Mouse (Mus musculus) brain, embryonic 14.5 days (tissue): ENCODE measurements at regions not wholly inside any gene's neighbourhood (a gene's known extent, or its start where the extent isn't known, plus 50 kb on each side); places are given as distances from the start of the nearest gene placed in this dataset.
A peak's percentile ranks its signal among the peaks of the same experiment; 100 is the strongest.

Experiments
- DNase-seq: peaks from one replicate; pipeline ENCODE4 v3.0.0-alpha.2; 2011; ENCODE audit warnings: low read depth
- CTCF ChIP-seq: fragments of 200-500 bp; IDR thresholded peaks from 2 replicates; pipeline ENCODE4 v1.5.1; 2012; ENCODE audit warnings: inconsistent platforms, mild to moderate bottlenecking, moderate library complexity, borderline replicate concordance; ENCODE audit not compliant: insufficient read depth, insufficient read length; ENCODE audit errors: extremely low read depth
- POLR2A ChIP-seq: fragments of 200-500 bp; IDR thresholded peaks from 2 replicates; pipeline ENCODE4 v1.6.1; 2012; ENCODE audit warnings: mild to moderate bottlenecking, inconsistent platforms, borderline replicate concordance; ENCODE audit not compliant: poor library complexity, insufficient read depth, insufficient read length, severe bottlenecking; ENCODE audit errors: extremely low read depth

DNA sequence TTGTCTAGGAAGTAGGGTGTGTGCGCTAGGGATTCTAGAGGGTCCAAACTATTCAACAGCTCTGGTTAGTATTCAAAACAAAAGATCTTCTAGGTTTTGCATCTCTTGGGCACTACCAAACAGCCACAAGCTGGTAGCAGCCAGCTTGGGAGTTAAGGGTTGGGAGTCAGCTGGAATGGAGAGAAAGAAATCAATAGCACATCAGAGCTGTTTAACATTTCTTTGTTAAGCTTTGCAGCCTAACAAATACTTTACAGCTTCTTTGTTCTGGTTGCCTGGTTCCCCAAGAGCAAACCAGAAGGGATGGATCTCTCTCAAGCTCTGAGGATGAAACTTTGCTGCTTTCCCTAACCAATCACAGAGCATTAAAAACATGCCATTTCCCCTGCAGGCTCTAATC, 162.3 kb upstream of the Atp5g3 start:
- TF ChIP-seq CTCF (no peak), POLR2A (no peak)
- peak; percentile 26 for DNase-seq

DNA sequence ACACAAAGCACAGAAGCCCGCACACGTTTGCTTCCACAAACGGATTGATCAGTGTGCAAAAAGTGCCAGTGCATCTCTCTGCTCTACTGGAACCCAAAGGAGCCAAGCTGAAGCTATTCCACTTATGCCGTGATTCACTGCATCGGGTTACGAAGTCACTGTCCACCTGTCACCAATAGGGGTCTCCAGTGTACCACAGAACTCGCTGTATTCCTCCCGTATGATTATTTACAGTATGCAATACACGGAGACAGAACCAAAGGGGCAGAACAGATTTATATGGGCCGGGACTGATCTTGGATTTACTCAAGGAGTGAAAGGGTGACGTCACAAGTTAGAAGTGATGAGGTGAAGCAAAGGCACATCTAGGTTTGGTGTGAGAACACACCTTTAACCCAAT, 155.5 kb upstream of the Atp5g3 start:
- TF ChIP-seq CTCF: peak; percentile 88; the same call in 1 of the 2 replicates
- no peak for TF ChIP-seq POLR2A
- DNase-seq: peak; percentile 93

DNA sequence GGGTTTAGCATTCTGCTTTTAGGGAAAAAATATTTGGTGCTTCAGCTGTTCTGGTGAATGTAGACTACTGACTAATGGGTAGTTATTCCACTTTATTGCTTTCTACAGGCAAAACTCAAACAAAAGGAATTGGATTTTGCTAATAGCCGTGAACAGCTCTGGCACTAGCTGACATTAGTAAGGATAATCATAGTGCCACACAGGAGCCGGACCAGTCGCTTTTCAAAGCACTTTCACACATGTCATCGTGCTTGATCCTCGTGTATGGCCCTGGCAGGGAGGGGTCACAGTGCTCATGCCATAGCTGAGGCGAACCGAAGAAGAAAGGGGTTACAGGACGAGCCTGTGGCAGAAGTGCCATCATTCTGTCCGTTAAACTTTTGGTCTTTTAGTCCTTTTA, 153.2 kb upstream of the Atp5g3 start:
- TF ChIP-seq POLR2A (no peak), CTCF (no peak)
- peak; percentile 64 for DNase-seq

DNA sequence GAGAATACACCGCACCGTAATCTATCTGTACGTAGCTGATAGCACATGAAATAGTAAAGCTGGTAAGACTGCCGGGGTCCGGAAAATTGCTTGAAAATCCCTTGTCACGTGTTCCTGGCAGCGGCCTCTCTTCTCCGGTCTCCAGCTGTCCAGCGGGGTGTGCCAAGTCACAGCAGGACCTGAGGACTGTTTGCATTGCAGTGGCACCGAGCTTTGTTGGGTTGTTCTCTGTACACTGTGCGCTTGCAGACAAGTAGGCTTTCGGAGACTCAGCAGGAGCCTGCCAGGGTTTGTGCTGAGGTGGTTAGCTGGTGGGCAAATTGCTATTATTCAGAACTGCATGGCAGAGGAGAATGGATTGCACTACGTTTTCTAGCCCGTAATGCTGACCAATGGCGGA, 152.7 kb upstream of the Atp5g3 start:
- TF ChIP-seq POLR2A (no peak), CTCF (no peak)
- peak; percentile 97 for DNase-seq

DNA sequence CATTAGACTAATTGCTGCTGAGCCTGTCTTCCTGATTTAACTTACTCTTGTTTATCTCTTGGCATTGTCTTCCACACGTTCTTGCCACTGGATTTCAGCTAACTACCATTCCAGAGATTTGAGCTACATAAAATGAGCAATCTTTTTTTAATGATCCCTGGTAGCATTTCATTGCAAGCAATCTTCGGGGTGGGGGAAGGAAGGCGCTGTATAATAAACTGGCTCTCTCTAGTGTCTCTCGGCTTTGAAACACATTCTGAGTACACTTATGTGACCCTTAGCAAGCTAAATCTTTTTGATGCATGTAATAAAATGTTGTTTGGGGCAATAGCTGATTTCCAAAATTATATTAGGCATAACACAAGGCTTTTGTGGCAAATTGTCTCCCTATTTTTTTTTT, 152.2 kb upstream of the Atp5g3 start:
- TF ChIP-seq CTCF: no peak
- TF ChIP-seq POLR2A: no peak
- no peak for DNase-seq

DNA sequence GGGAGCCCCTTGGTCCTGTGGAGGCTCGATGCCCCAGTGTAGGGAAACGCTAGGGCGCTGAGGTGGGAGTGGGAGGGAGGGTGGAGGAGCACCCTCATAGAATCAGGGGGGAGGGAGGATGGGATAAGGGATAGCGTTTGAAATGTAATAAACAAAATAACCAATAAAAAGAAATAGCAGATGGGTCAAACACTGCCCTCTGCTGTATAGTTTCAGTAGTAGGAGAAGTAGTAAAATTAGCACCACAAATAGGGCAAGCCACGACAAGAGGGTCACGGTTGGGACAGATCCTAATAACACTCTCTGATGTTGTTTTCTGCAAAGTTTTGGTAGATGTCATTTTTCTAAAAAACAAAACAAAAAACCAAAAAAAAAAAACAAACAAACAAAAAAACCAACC, 131.3 kb upstream of the Atp5g3 start:
- TF ChIP-seq CTCF (no peak), POLR2A (no peak)
- DNase-seq: no peak

DNA sequence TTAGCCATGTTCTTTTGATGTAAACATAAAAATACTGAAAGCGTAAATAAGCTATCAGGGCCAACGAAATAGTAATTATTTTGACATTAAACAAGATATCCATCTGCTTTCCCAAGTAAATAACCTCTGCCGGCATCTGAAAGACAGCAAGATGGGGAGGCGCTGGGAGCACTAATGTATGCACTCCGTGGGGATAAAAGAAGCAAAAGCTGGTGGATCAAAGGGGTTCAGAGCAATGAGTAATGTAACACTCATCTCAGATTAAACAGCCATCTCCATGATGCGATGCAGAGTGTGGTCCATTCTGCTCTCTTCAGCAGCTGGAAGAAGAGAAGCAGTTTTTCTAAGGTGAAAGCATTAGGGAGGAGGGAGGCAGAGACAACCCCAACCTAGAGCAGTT, 128.5 kb upstream of the Atp5g3 start:
- no peak for TF ChIP-seq POLR2A
- no peak for TF ChIP-seq CTCF
- DNase-seq: peak; percentile 42

DNA sequence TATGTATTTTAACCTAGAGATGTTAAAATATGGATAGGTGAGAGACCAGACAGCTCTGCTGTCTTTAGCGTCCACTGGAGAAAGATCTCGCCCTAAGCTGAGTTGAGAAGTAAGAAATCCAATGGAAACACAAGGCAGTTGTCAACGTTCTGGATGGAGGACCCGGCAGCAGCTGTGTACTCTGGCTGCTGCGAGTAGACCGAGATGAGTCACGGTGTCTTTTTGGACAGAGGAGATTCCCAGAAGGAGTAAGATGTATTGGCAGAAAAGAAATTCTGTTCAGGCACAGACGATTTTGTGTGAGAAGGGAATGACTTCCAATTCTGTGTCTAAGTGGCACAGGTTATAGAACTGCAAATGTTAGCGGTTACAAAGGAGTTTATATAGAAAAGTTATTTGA, 124.9 kb upstream of the Atp5g3 start:
- DNase-seq: no peak
- TF ChIP-seq CTCF (no peak), POLR2A (no peak)

DNA sequence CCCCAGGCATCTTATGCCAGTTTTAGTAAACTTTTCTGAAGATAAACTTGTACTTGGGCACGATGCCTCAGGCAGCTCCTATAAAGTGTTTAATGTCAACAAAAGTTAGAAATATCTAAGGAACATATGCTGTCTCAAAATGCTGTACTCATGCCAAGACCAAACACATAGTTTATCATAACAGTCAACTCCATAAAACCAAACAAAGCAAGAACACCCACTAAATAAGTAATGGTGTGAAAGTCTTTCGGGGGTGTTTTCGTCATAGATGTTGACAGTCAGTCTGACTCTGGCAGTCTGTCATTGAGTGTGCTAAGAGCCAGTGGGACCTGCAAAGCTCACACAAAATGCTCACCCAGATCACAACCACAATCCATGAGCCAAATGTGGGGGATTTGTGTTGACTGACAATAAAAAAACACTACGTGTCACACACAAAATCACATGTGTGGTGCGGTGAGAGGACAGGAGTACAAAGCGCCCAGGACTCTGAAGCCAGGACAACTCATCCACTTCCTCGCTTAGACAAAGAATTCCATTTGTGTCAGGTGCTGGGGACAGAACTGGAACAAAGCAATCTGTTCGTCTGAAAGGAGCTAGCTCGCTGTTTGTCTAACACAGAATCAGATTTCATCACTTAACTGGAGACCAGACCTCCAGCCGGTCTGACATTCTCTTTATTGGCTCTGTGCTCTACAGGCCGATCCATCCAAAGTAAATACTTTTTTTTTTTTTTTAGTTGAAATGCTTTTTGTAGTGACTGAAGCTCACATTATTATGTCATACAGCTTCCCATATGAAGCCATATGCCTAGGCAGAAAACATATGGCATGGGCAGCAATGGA, 121.3 kb upstream of the Atp5g3 start:
- no peak for TF ChIP-seq POLR2A
- no peak for TF ChIP-seq CTCF
- DNase-seq: peak; percentile 28

DNA sequence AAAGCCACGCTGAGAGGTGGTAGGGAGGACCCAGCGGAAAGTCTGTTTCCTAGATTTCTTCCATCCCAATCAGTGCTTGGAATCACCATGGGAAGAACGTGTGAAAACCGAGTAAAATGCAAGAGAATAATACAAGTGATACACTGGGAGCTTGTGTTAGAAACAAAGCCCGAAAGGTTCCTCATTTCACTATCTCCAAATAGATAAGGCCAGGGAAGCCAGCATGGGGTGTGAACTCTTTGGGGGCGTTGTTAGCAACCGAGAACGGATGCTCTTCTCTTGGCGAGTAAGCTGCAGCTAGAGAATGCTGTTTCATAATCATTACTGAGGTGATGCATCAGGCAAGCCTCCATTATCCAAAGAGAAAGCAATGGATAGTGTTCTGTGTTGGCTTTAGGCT, 118.8 kb upstream of the Atp5g3 start:
- no peak for DNase-seq
- no peak for TF ChIP-seq CTCF
- no peak for TF ChIP-seq POLR2A

DNA sequence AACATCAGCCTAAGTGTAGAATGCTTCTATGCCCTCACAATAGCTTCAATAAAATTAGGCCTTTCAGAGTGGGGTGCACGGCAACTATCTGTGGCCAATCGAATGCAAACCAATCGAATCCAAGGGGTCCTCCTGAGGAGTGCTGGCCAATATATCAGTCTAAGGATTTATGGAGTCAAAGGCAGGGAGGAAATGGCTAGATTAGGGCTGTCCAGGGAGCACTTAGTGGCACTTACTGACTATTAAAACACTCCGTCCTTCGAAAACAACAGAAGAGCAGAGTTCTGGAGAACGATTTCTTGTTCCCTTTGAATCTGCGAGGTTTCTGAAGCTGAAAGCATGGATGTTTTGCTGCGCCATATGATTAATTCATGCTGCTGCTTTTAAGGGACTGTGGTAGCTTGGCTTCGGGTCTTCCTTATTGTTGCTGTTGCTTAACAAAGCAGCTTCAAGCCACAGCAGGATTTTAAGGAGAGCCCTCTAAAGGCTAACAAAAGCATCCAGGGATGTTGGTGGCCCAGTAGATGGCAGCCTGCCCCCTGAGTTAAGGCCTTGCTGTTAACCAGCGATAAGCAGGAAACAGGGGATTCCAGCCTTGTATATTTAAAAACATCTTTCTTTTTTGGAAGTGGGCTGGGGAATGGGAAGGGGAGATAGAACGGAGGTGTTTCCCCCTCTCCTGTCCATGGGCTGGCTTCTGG, 116.4 kb upstream of the Atp5g3 start:
- DNase-seq: peak; percentile 93
- TF ChIP-seq POLR2A (no peak), CTCF (peak; percentile 74; the same call in 1 of the 2 replicates)

DNA sequence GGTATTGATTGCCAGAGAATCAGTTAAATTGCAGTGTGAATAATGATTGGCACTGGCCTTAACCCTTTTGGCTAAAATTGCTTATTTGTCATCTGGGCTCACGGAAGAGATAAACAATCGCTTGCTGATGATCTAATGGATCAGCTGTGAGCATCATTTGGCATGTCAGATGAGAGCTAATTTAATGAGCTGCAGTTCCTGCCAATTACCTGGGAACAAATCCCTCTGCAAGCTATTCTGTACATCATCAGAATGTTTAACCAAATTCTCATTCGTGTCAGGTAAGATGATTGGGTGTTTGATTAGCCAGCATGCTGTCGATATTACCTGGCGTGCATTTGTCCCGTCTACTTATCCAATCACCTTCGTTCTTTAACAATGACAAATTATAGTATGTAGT, 104.0 kb upstream of the Atp5g3 start:
- TF ChIP-seq POLR2A: no peak
- no peak for TF ChIP-seq CTCF
- peak; percentile 62 for DNase-seq

DNA sequence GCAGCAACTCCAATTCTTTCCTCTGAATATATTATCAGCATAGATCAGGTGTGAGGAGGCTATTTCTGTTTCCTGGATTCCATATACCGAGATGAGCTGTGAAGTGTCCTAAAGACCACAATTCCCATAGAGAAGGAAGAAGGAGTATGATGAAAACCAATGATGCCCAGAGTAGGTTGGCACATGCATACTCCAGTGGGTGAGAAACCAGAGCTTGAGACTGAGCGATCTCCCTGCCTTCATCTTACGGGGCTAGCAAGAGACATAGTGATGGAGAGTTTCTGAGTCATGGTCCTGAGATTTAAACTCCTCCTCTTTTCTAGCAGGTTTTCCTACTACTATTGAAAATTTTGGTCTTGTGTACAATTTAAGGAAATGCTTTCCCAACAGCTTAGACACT, 103.1 kb upstream of the Atp5g3 start:
- TF ChIP-seq POLR2A (no peak), CTCF (no peak)
- DNase-seq: no peak
